Mouse (Mus musculus): ENCODE data around the gene Gm11273.
"Not testable (repeated sequence)": the region's sequence is repeated elsewhere in the genome, so short reads cannot be mapped to it uniquely, and the experiment has no call there.

Gm11273 gene

GRCm38 (mm10) chr13:21501182-21501581, at the start of gene Gm11273:
TSS of gene Gm11273 (minus strand) at chr13:21501418.
- CTCF ChIA-PET = not testable (repeated sequence)
- POLR2A ChIA-PET = interaction anchor here in 1 of 4 experiments (1.3 kb wide), 1 partner anchor 102 kb away, joined by 3 read pairs; no protein-coding TSS in a partner anchor

- CTCF ChIA-PET = no interaction called here
These were observed 49.3 kb upstream of the Gm11273 start for GRCm38 (mm10) chr13:21550416-21551110.

GRCm38 (mm10) chr13:21549487-21549886, 48.3 kb upstream of the Gm11273 start:
- CTCF ChIA-PET = interaction anchor here in 2 of 4 experiments (0.6 to 0.7 kb wide), 2 partner anchors 200 to 948 kb away, joined by 3 to 7 read pairs; no protein-coding TSS in a partner anchor
- POLR2A ChIA-PET = no interaction called here

More at GRCm38 (mm10) chr13:21550416-21551110, 49.3 kb upstream of the Gm11273 start:
- POLR2A ChIA-PET = no interaction called here

GRCm38 (mm10) chr13:21542708-21543107, 41.5 kb upstream of the Gm11273 start, which contains the start of gene Olfr1366:
TSS of gene Olfr1366 (minus strand) at chr13:21542808.
- POLR2A ChIA-PET = interaction anchor here in 2 of 4 experiments (0.6 kb wide), 2 partner anchors 42 to 186 kb away, joined by 3 to 5 read pairs; no protein-coding TSS in a partner anchor

GRCm38 (mm10) chr13:21530781-21531201, 29.6 kb upstream of the Gm11273 start, which contains the start of gene Zkscan8:
TSS of gene Zkscan8 (minus strand) at chr13:21531120.
- ChIA-PET POLR2A (interaction anchor here in 3 of 4 experiments (0.5 to 2.0 kb wide), 43 partner anchors 11 to 256 kb away, joined by 3 to 17 read pairs (median 4); partner anchors contain the start of genes Pgbd1 (in 3 of the 3), Zscan12 (in 3 of the 3), Nkapl (in 2 of the 3) and Gm10065 (in 1 of the 3)), CTCF (interaction anchor here in 1 of 4 experiments (0.6 kb wide), 1 partner anchor 92 kb away, joined by 3 read pairs; no protein-coding TSS in a partner anchor)

More at GRCm38 (mm10) chr13:21542708-21543107, 41.5 kb upstream of the Gm11273 start, which contains the start of gene Olfr1366:
- CTCF ChIA-PET = interaction anchor here in 1 of 4 experiments (0.7 kb wide), 1 partner anchor 894 kb away, joined by 14 read pairs; no protein-coding TSS in a partner anchor

- CTCF ChIA-PET = no interaction called here
- POLR2A ChIA-PET = interaction anchor here in 3 of 4 experiments (0.9 to 2.0 kb wide), 19 partner anchors 17 to 224 kb away, joined by 3 to 17 read pairs (median 5); partner anchors contain the start of genes Zscan12 (in 3 of the 3), Pgbd1 (in 2 of the 3), Hist1h2bn (in 1 of the 3) and Nkapl (in 1 of the 3)
These were observed 28.9 kb upstream of the Gm11273 start for GRCm38 (mm10) chr13:21530136-21530535.

GRCm38 (mm10) chr13:21506221-21506649, 5.0 kb upstream of the Gm11273 start:
- CTCF ChIA-PET = no interaction called here
- POLR2A ChIA-PET = interaction anchor here (0.6 to 1.9 kb wide), 26 partner anchors 8 to 274 kb away, joined by 3 to 17 read pairs (median 3); partner anchors contain the start of genes Zkscan4 (in 3 of the 4), Zkscan8 (in 3 of the 4), Gm10065 (in 2 of the 4) and Zkscan3 (in 2 of the 4)

- CTCF ChIA-PET = interaction anchor here in 1 of 4 experiments (0.6 kb wide), 1 partner anchor 101 kb away, joined by 3 read pairs; no protein-coding TSS in a partner anchor
These were observed 1.1 kb upstream of the Gm11273 start for GRCm38 (mm10) chr13:21502296-21502695.

GRCm38 (mm10) chr13:21495080-21495479, 6.1 kb downstream of the Gm11273 start, which contains the start of gene AK157302:
TSS of gene AK157302 (plus strand) at chr13:21495223.
- ChIA-PET POLR2A (no interaction called here), CTCF (no interaction called here)

More at GRCm38 (mm10) chr13:21502296-21502695, 1.1 kb upstream of the Gm11273 start:
- POLR2A ChIA-PET = interaction anchor here in 2 of 4 experiments (0.5 to 2.9 kb wide), 2 partner anchors 28 to 94 kb away, joined by 3 to 8 read pairs; partner anchors contain the start of gene Zkscan8 (in 1 of the 2)

- ChIA-PET CTCF (no interaction called here), POLR2A (no interaction called here)
These were observed 8.4 kb downstream of the Gm11273 start for GRCm38 (mm10) chr13:21492847-21493246.

GRCm38 (mm10) chr13:21486881-21487280, 14.3 kb downstream of the Gm11273 start:
- ChIA-PET CTCF (interaction anchor here in 1 of 4 experiments (0.6 kb wide), 2 partner anchors 12 to 30 kb away, joined by 3 to 4 read pairs; no protein-coding TSS in a partner anchor), POLR2A (interaction anchor here in 2 of 4 experiments (0.7 to 1.5 kb wide), 3 partner anchors 10 to 300 kb away, joined by 3 to 6 read pairs (median 4); partner anchors contain the start of gene Hist1h2an (in 1 of the 2))

GRCm38 (mm10) chr13:21478759-21479670, 22.2 kb downstream of the Gm11273 start, which contains the start of the genes Zkscan4 and Gm10065:
TSS of gene Zkscan4 (plus strand) at chr13:21478907.
TSS of gene Gm10065 (minus strand) at chr13:21479441.
- POLR2A ChIA-PET = interaction anchor here in 3 of 4 experiments (0.6 to 1.4 kb wide), 8 partner anchors 11 to 143 kb away, joined by 3 to 4 read pairs (median 3); partner anchors contain the start of genes Zkscan8 (in 2 of the 3) and Nkapl (in 1 of the 3)
- CTCF ChIA-PET = interaction anchor here in 1 of 4 experiments (0.6 kb wide), 1 partner anchor 78 kb away, joined by 4 read pairs; no protein-coding TSS in a partner anchor

GRCm38 (mm10) chr13:21472427-21472826, 28.8 kb downstream of the Gm11273 start:
- ChIA-PET POLR2A (interaction anchor here in 3 of 4 experiments (0.9 to 1.1 kb wide), 4 partner anchors 15 to 31 kb away, joined by 3 read pairs; partner anchors contain the start of genes Pgbd1 (in 1 of the 3) and Zscan26 (in 1 of the 3)), CTCF (no interaction called here)

GRCm38 (mm10) chr13:21469097-21469496, 32.1 kb downstream of the Gm11273 start:
- ChIA-PET CTCF (no interaction called here), POLR2A (no interaction called here)

- POLR2A ChIA-PET = interaction anchor here in 2 of 4 experiments (0.6 to 1.3 kb wide), 10 partner anchors 11 to 266 kb away, joined by 3 to 4 read pairs (median 3); partner anchors contain the start of genes Zkscan8 (in 2 of the 2), Gm10065 (in 1 of the 2), Hist1h4j (in 1 of the 2) and Pgbd1 (in 1 of the 2)
- CTCF ChIA-PET = no interaction called here
These were observed 32.9 kb downstream of the Gm11273 start, which contains the start of gene Nkapl for GRCm38 (mm10) chr13:21468061-21469019. TSS of gene Nkapl (minus strand) at chr13:21468509.

GRCm38 (mm10) chr13:21467336-21467735, 33.9 kb downstream of the Gm11273 start:
- ChIA-PET POLR2A (interaction anchor here in 2 of 4 experiments (1.0 to 1.3 kb wide), 5 partner anchors 14 to 63 kb away, joined by 3 read pairs; partner anchors contain the start of genes Zkscan8 (in 1 of the 2) and Zscan26 (in 1 of the 2)), CTCF (no interaction called here)

Measured in embryonic stem cell, embryonic (primary cell).